Mouse (Mus musculus): ENCODE measurements around the gene Odf3l1. TPM values are rescaled to one million over a fixed set of nuclear protein-coding genes. Genes with fewer than 3 reads are reported as not detected.

Gene Odf3l1
- polyA plus RNA-seq, 1 experiment from 2014 or later: 0.49 TPM

DNA sequence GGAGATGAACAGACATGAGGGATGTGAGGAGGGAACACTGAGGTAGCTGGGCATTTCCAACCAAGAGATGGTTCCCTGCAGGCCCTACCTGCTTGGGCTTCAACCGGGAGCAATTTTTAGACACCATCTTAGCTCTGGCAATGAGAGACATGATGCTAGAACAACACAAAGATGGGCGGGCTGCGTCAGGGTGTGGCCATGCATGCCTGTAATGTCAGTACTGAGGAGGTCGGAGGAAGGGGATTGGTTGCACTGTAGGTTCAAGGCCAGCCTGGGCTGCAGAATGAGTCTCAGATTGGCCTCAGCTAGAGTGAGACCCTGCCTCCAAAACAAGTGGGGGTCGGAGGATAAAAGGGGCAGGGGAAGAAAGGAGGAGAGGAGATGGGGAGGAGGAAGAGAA is 2.0 kb upstream of the Odf3l1 start:
- H3K4me3 ChIP-seq: peak overlapping the region; percentile 76
- ATAC-seq (ENCODE audit: extremely low read depth, insufficient number of reproducible peaks, low FRiP score, low TSS enrichment): no peak
- H3K9me3 ChIP-seq: no peaks in the 10 kb centered on the region
- H3K9ac ChIP-seq: peak overlapping the region; percentile 92
- H3K36me3 ChIP-seq: no peaks in the 10 kb centered on the region
- peak overlapping the region; percentile 80 for H3K4me2 ChIP-seq
- 57% methylated on average over 5 of the region's 5 CpGs for WGBS
- peaks cover 26% of the 10 kb centered on the region for H3K27me3 ChIP-seq (replicated peaks)
- peak overlapping the region; percentile 94 for H3K27ac ChIP-seq (replicated peaks)
- H3K4me1 ChIP-seq: peaks cover 80% of the 10 kb centered on the region

DNA sequence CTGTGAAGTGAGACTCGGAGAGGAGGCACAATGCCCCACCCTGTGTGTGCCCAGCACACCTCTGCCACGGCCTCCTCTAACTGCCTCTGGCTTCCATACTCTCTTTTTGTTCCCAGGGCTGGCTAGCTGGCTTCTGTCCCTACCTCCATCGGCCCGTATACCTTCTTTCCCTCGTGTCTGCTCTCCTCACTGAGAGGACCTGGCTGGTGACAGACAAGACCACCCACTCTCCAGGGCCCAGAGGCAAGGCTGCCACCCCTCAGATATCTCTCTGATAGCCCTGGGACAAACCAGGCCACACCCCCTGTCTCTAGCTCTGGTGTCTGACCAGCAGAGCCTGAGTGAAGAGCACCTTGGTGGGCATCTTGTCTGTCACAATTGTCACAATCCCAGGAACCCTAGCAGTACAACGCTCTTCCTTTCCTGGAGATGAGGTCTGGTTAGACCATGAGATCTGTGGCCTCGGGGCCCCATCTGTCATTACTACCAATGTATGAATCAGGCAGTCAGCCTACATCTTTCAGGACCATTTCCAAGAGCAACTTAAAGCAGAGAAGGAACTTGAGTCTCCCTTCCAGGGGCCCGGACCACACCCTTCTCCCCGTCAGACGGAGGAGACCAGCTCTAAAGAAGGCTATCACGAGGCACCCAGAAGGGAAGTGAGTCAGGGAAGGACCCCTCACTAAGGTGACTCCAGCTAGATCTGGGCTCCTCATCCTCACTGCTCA is 1.4 kb upstream of the Odf3l1 start:
- Histone ChIP-seq H3K9ac (peak overlapping the region; percentile 92), H3K27me3 (replicated peaks) (peaks cover 27% of the 10 kb centered on the region), H3K4me3 (peak overlapping the region; percentile 76), H3K4me2 (peak overlapping the region; percentile 80), H3K36me3 (no peaks in the 10 kb centered on the region), H3K9me3 (no peaks in the 10 kb centered on the region), H3K4me1 (peaks cover 78% of the 10 kb centered on the region), H3K27ac (replicated peaks) (peak overlapping the region; percentile 94)
- 33% methylated on average over 11 of the region's 11 CpGs for WGBS
- no peak for ATAC-seq (ENCODE audit: extremely low read depth, insufficient number of reproducible peaks, low FRiP score, low TSS enrichment)

DNA sequence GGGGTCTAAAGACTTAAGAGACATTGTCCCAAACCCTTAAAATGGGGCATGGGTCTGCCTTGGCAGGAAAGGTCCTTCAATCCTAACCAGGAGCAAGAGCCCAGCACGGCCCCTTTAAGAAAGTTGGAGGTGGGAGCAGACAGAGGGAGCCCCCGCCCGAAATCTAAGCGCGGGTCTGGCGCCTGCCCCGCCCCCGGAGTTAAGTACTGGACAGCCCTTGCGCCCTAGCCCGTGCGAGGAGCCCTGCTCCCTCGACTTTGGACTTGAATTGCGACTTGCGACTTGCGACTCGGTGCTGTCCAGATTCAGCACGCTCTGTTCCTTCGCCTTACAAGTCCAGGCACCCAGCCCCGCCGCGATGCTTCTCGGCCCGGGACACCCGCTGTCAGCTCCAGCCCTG is 353 bp upstream of the Odf3l1 start, which contains the start of gene Cspg4:
Gene Cspg4 (plus strand): TSS at position 202 of the 400 bp plus-strand sequence.
- peaks cover 78% of the 10 kb centered on the region for H3K4me1 ChIP-seq

DNA sequence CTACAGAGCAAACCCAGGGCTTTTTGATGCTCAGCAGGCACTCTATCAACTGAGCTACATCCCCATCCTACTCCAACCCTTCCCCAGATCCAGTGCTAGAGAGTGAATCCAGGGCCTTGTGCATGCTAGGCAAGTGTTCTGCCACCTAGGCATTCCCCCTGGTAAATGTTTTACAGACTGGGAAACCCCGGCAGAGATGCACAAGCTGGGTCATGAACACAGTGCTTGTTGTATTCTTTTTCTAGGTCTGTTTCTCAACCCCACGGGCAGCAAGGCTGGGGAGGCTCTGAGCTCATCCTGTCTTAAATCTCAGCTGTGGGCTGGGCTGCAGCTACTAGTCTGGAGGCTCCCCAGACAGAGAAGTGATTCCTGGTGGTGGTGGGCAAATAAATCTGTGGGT is 1.6 kb downstream of the Odf3l1 start:
- Histone ChIP-seq H3K27me3 (replicated peaks) (peaks cover 31% of the 10 kb centered on the region), H3K36me3 (no peaks in the 10 kb centered on the region), H3K9me3 (no peaks in the 10 kb centered on the region), H3K4me3 (no peak overlapping the region), H3K9ac (no peak overlapping the region), H3K4me2 (no peak overlapping the region), H3K4me1 (peaks cover 63% of the 10 kb centered on the region), H3K27ac (replicated peaks) (no peak overlapping the region)
- WGBS: 75% methylated on average over 2 of the region's 2 CpGs
- ATAC-seq (ENCODE audit: extremely low read depth, insufficient number of reproducible peaks, low FRiP score, low TSS enrichment): no peak

More for the DNA sequence above, 353 bp upstream of the Odf3l1 start, which contains the start of gene Cspg4:
- Histone ChIP-seq H3K27me3 (replicated peaks) (peaks cover 27% of the 10 kb centered on the region), H3K4me2 (peak within 1 kb of the TSS; percentile 80), H3K4me3 (peak within 1 kb of the TSS; percentile 76), H3K9me3 (no peaks in the 10 kb centered on the region), H3K9ac (peak within 1 kb of the TSS; percentile 92), H3K36me3 (no peaks in the 10 kb centered on the region), H3K27ac (replicated peaks) (peak within 1 kb of the TSS; percentile 94)
- 1% methylated on average over 24 of the region's 24 CpGs for WGBS
- ATAC-seq (ENCODE audit: extremely low read depth, insufficient number of reproducible peaks, low FRiP score, low TSS enrichment): peak; percentile 19; the same call in 1 of the 2 replicates

DNA sequence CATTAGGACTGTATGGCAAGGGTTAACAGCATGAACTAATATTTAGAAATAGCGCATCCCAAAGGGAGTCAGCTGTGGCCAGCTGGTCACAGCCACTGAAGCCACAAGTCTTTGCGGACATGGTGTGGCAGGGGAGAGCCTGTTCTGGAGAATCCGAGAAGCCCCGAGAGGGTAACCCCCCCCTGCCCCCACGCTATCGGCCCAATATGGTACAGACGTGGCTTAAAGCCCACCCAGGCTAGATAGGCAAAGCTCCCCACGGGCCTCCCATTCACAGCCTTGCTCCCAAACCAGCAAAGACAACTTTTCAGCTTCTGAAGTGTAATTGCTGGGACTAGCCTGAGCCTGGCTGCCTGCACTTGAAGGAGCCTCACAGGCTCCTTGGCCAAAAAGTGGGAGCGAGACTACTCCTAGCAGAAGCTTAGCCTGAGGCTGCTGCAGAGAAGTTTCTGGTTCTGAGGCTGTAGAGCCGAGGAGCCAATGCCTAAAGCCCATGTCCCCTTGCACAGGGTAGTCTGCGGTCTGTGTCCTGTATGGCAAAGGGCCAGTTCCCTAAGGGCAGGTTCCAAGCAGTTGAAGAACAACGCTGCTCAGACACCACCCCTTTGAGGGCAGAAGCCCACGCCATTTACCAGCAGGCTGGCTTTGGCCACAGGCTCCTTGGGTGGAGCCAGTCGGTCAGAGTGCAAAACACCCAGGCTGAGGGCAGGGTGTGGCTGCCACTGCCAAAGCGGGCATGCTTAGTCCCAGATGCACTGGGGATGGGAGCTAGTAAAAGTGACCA is 3.8 kb downstream of the Odf3l1 start:
- H3K27me3 ChIP-seq (replicated peaks): peaks cover 29% of the 10 kb centered on the region
- no peaks in the 10 kb centered on the region for H3K9me3 ChIP-seq
- 45% methylated on average over 15 of the region's 15 CpGs for WGBS
- peaks cover 50% of the 10 kb centered on the region for H3K4me1 ChIP-seq
- no peaks in the 10 kb centered on the region for H3K36me3 ChIP-seq
- peak overlapping the region; percentile 5; the same call in 1 of the 2 replicates for H3K9ac ChIP-seq
- no peak for ATAC-seq (ENCODE audit: extremely low read depth, insufficient number of reproducible peaks, low FRiP score, low TSS enrichment)
- H3K4me3 ChIP-seq: no peak overlapping the region
- H3K4me2 ChIP-seq: no peak overlapping the region
- no peak overlapping the region for H3K27ac ChIP-seq (replicated peaks)

DNA sequence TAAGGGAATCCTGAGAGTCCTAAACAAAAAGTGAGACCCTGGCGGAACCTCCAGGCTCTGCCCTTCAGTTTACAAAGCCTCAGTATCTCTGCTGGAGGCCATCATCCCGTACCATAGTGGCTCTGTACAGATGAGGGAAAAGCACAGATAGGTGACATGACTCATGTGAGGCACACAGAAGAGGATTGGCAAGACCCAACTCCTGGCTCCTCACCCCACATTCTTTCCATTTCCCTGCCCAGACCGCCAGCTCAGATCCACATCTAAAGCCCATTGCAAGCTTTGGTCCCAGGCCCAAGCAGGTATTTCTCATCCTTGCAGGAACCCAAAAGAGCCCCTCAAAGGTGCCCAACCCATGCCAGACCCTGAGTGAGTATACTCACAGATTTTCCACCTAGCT is 4.4 kb downstream of the Odf3l1 start:
- no peaks in the 10 kb centered on the region for H3K36me3 ChIP-seq
- H3K4me1 ChIP-seq: peaks cover 44% of the 10 kb centered on the region
- H3K9ac ChIP-seq: no peak overlapping the region
- H3K4me2 ChIP-seq: no peak overlapping the region
- H3K27me3 ChIP-seq (replicated peaks): peaks cover 28% of the 10 kb centered on the region
- no peak overlapping the region for H3K4me3 ChIP-seq
- WGBS: 45% methylated on average over 3 of the region's 3 CpGs
- no peak overlapping the region for H3K27ac ChIP-seq (replicated peaks)
- no peak for ATAC-seq (ENCODE audit: extremely low read depth, insufficient number of reproducible peaks, low FRiP score, low TSS enrichment)
- no peaks in the 10 kb centered on the region for H3K9me3 ChIP-seq

DNA sequence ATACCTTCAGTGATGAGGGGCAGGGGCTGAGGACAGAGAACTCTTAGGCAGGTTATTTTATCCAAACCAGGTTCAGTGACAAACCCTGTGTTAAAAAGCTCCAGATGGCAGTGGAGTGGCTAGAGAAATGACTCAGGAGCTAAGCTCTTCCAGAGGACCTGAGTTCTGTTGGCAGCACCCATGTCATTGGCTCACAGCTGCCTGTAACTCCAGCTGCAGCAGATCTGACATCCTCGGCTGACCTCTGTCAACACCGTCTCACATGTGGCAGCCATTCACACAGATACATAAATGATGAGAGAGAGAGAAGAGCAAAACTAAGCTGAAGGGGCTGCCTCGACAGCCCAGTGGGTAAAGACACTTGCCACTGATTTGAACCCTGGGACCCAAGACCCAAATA is 7.0 kb downstream of the Odf3l1 start:
- WGBS: 34% methylated on average over 3 of the region's 3 CpGs
- no peak overlapping the region for H3K4me3 ChIP-seq

DNA sequence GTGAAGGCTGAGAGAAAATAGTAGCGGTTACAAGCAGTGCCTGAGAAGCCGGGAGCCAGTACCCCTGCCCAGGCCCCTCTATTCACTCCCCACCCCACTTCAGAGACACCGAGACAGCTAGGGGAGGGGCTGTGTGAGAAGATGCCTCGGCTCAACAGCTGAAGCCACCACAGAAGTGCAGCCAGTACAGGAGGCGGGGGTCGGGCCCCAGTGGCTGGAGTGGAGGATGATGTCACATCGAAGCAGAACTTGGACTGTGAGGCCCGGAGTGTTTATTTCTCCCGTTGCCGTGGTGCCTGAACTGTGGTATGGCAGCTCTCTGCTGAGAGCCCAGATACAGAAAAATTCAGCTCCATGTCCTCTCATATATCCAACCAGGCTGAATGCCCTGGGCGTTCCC is 12.7 kb downstream of the Odf3l1 start:
- H3K36me3 ChIP-seq: no peaks in the 10 kb centered on the region
- peak; percentile 35 for ATAC-seq (ENCODE audit: extremely low read depth, insufficient number of reproducible peaks, low FRiP score, low TSS enrichment)
- peak overlapping the region; percentile 75 for H3K27ac ChIP-seq (replicated peaks)
- no peak overlapping the region for H3K4me3 ChIP-seq
- 19% methylated on average over 11 of the region's 11 CpGs for WGBS
- peak overlapping the region; percentile 16 for H3K9ac ChIP-seq
- H3K4me2 ChIP-seq: peak overlapping the region; percentile 40
- H3K9me3 ChIP-seq: no peaks in the 10 kb centered on the region
- H3K27me3 ChIP-seq (replicated peaks): peaks cover 10% of the 10 kb centered on the region
- H3K4me1 ChIP-seq: peaks cover 37% of the 10 kb centered on the region

More for the DNA sequence above, 7.0 kb downstream of the Odf3l1 start:
- no peak overlapping the region for H3K27ac ChIP-seq (replicated peaks)
- H3K9me3 ChIP-seq: no peaks in the 10 kb centered on the region
- ATAC-seq (ENCODE audit: extremely low read depth, insufficient number of reproducible peaks, low FRiP score, low TSS enrichment): no peak
- H3K27me3 ChIP-seq (replicated peaks): peaks cover 17% of the 10 kb centered on the region
- H3K36me3 ChIP-seq: no peaks in the 10 kb centered on the region
- H3K9ac ChIP-seq: no peak overlapping the region
- peaks cover 36% of the 10 kb centered on the region for H3K4me1 ChIP-seq
- no peak overlapping the region for H3K4me2 ChIP-seq

DNA sequence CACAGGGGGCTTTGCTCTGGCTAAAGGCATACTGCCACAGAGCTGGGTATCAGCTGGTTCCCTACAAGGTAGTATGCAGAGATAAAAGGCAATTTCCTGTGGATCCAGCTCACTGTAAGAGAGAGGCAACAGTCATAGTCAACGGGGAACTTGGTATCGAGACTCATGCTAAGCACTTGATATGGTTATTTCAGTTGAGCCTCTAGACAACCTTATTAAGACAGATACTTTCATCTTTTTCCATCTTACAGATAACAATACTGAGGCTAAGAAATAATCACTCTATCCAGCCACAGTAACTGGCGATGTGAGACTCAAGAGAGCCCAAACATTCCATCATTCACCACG is 13.6 kb downstream of the Odf3l1 start:
- no peak overlapping the region for H3K4me2 ChIP-seq
- WGBS: 70% methylated on average over 4 of the region's 4 CpGs
- peaks cover 19% of the 10 kb centered on the region for H3K27me3 ChIP-seq (replicated peaks)
- no peaks in the 10 kb centered on the region for H3K36me3 ChIP-seq
- peaks cover 35% of the 10 kb centered on the region for H3K4me1 ChIP-seq
- no peak for ATAC-seq (ENCODE audit: extremely low read depth, insufficient number of reproducible peaks, low FRiP score, low TSS enrichment)
- no peak overlapping the region; the same call in 1 of the 2 replicates for H3K27ac ChIP-seq (replicated peaks)
- peak overlapping the region; percentile 54 for H3K9ac ChIP-seq
- H3K9me3 ChIP-seq: no peaks in the 10 kb centered on the region
- no peak overlapping the region for H3K4me3 ChIP-seq

DNA sequence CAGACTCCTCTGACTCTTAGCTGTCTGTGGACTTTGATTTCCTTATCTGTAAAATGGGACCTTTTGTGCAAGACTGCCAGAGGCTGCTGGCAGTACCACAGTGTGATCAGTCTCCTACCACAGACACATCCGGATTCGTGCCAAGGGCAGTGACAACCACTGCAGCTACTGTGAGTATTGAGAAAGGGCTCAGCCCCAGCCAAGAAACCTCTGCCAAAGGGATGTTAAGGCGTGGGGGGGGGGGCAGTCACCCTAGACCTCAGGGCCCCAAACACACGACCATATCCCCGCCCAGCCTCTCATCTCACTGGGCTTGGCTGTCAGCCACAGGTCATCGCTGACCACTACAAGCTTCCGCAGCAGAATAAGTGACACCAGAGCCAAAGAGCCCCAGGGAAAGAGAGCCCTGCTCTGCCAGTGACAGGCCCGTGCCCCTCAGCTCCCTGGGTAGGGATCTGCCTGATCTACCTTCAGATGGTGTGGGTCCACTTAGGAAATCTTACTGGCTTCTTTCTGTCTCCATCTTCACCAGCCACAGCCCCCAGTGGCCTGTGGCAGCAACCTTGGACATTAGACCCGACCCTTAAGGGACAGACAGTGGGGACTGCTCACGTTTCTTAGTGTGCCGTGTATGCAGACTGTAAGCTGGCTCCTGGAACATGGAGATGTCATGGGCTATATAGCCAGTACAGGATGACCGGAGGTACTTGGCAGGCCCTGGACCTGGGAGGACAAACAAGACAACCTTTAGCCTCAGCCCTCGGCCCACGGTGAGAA is 14.2 kb downstream of the Odf3l1 start:
- H3K9me3 ChIP-seq: no peaks in the 10 kb centered on the region
- no peaks in the 10 kb centered on the region for H3K36me3 ChIP-seq
- H3K4me1 ChIP-seq: peaks cover 35% of the 10 kb centered on the region
- H3K9ac ChIP-seq: peak overlapping the region; percentile 54
- no peak overlapping the region; the same call in 1 of the 2 replicates for H3K27ac ChIP-seq (replicated peaks)
- H3K4me2 ChIP-seq: no peak overlapping the region
- no peak for ATAC-seq (ENCODE audit: extremely low read depth, insufficient number of reproducible peaks, low FRiP score, low TSS enrichment)
- peaks cover 22% of the 10 kb centered on the region for H3K27me3 ChIP-seq (replicated peaks)
- H3K4me3 ChIP-seq: no peak overlapping the region
- WGBS: 62% methylated on average over 14 of the region's 14 CpGs

DNA sequence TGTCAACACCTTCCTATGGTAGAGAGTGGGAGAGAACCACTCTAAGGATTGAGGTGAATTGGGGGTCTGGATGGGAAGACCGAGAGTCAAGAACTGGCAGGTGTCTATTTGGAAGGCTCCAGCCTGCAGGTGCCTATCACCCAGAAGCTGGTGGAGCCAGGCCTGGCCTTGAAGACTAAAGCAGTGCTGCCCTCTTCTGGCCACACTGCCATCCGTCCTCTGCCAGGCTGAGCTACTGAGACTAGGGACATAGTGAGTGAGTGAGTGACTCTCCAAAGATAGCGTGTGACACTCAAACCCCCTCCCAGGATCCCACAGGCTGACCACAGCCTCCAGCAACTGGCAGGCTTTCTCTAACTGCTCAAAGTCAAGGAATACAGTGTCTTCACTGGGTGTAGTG is 17.0 kb downstream of the Odf3l1 start:
- Histone ChIP-seq H3K4me3 (no peak overlapping the region), H3K27me3 (replicated peaks) (peaks cover 32% of the 10 kb centered on the region), H3K27ac (replicated peaks) (no peak overlapping the region), H3K4me2 (no peak overlapping the region), H3K9ac (no peak overlapping the region), H3K4me1 (peaks cover 33% of the 10 kb centered on the region), H3K36me3 (no peaks in the 10 kb centered on the region), H3K9me3 (no peaks in the 10 kb centered on the region)
- ATAC-seq (ENCODE audit: extremely low read depth, insufficient number of reproducible peaks, low FRiP score, low TSS enrichment): no peak
- 18% methylated on average over 3 of the region's 3 CpGs for WGBS
